8 mouse cellular contexts compared by ENCODE assay signal in the genomic region with DNA sequence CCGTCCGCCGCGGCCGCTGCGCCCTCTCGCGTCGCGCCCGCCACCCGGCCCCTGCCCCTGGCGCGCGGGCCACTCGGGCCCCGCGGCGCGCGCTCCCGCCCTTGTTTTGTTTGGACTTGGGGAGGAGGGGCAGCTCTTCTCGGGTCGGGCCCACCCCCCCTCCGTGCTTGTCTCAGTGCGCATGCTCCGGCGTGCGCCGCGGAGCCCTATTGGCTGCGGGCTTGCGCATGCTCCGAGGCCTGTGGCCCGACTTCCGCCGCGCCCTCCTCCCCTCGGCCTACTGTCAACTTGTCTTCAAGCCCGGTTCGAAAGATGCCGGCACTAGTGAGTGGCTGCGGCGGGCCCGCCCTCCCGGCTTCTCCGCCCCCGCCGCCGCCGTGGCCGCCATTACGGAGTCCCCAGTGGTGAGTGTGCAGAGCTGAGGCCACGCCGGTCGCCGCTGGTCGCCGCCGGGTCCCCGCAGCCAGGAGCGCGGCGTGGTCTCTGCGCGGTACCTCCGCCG. TPM values are rescaled to one million over a fixed set of nuclear protein-coding genes. Genes with fewer than 3 reads are reported as not detected.
A peak's percentile ranks its signal among the peaks of the same experiment; 100 is the strongest.
DNase-seq lines count a peak whose midpoint lies in the region; ATAC-seq lines count a peak whose summit lies in the region.

No protein-coding gene starts in this region.

- ATAC-seq in hematopoietic stem cell, adult 5-6 weeks (replicated peaks in 1 of 2; ENCODE audit: insufficient read depth in 1 of 2, low FRiP score in 2 of 2, low TSS enrichment in 1 of 2, low read depth in 1 of 2, poor library complexity in 2 of 2, severe bottlenecking in 2 of 2): peak; percentile 90 to 92
- ATAC-seq in lung, embryonic 16.5 days (ENCODE audit: low read depth): peak; percentile 98

- peak; percentile 84 for DNase-seq in MEL-GATA-1-ER (ENCODE audit: extremely low read depth, low read depth)
- peak; percentile 98 for DNase-seq in cerebellum, adult 8-10 months
- DNase-seq in forelimb bud, embryonic 11.5 days (ENCODE audit: low read depth, low spot score): peak; percentile 97
- DNase-seq in layer of hippocampus, adult 9-10 months (ENCODE audit: low spot score): peak; percentile 93
- peak; percentile 90 for DNase-seq in ovary, postnatal 10 days (ENCODE audit: low spot score)
- peak; percentile 98 to 99 for DNase-seq in thymus, postnatal 10 days (ENCODE audit: low spot score in 2 of 2)

- H3K4me1 ChIP-seq in lung, embryonic 16.5 days (replicated peaks; ENCODE audit: control insufficient read depth, insufficient read depth, low read length): peaks cover 24% of the 10 kb centered on the region

- WGBS in lung, embryonic 16.5 days: under 1% methylated on average over 50 of the region's 68 CpGs

- H3K27ac ChIP-seq in lung, embryonic 16.5 days (ENCODE audit: low read length): peak overlapping the region; percentile 99

- peaks cover under 1% of the 10 kb centered on the region; the same call in 1 of the 2 replicates for H3K36me3 ChIP-seq in lung, embryonic 16.5 days (ENCODE audit: control insufficient read depth, insufficient read depth, low read length)

- peak overlapping the region; percentile 96 for H3K9ac ChIP-seq in lung, embryonic 16.5 days (ENCODE audit: low read length)

- H3K4me3 ChIP-seq in lung, embryonic 16.5 days (ENCODE audit: low read length): peak overlapping the region; percentile 83

- no peaks in the 10 kb centered on the region for H3K9me3 ChIP-seq in lung, embryonic 16.5 days (ENCODE audit: control insufficient read depth, low read length)

- H3K4me2 ChIP-seq in lung, embryonic 16.5 days (ENCODE audit: low read depth, low read length): peak overlapping the region; percentile 88

- no peaks in the 10 kb centered on the region for H3K27me3 ChIP-seq in lung, embryonic 16.5 days (ENCODE audit: control insufficient read depth, insufficient read depth, low read depth, low read length)

RNA-seq across cellular contexts. Expression of gene Hp1bp3, which starts 0.8 kb away (rescaled TPM):
- 289 and 297 TPM in 2 replicates for total RNA-seq in hematopoietic stem cell, adult 5-6 weeks (2017)
- 140 and 166 TPM in 2 replicates for polyA plus RNA-seq in lung, embryonic 16.5 days (2015; fragmentation: Nextera tagmentation; extraction: Ambion mirVana)

RNA-seq across cellular contexts. Expression of gene Sh2d5, which starts 33.3 kb away (rescaled TPM):
- total RNA-seq in hematopoietic stem cell, adult 5-6 weeks (2017): 41.4 and 48.7 TPM in 2 replicates
- polyA plus RNA-seq in lung, embryonic 16.5 days (2015; fragmentation: Nextera tagmentation; extraction: Ambion mirVana): 0.20 and 0.25 TPM in 2 replicates

RNA-seq across cellular contexts. Expression of gene Kif17, which starts 33.3 kb away (rescaled TPM):
- total RNA-seq in hematopoietic stem cell, adult 5-6 weeks (2017): 8.0 and 9.4 TPM in 2 replicates
- 2.9 and 3.0 TPM in 2 replicates for polyA plus RNA-seq in lung, embryonic 16.5 days (2015; fragmentation: Nextera tagmentation; extraction: Ambion mirVana)

Comparison
In these comparisons a context has a peak if more than half of its experiments do, and no peak if none do; other contexts are left out.
1. Peak in every context shown above with its lines: DNase-seq, ATAC-seq, H3K4me3 ChIP-seq and H3K27ac ChIP-seq.